Mouse (Mus musculus): Measurements from ENCODE around the gene Olfm1. TPM values are rescaled to one million over a fixed set of nuclear protein-coding genes. Genes with fewer than 3 reads are reported as not detected.

Olfm1 gene
- polyA plus RNA-seq, 1 experiment from 2014 or later = 17.0 TPM

GRCm38 (mm10) chr2:28272218-28272965 lies 79.6 kb downstream of the Olfm1 start:
- 73% methylated on average over 11 of the region's 11 CpGs for WGBS
- H3K36me3 ChIP-seq = no peaks in the 10 kb centered on the region
- no peaks in the 10 kb centered on the region for H3K9me3 ChIP-seq
- H3K4me2 ChIP-seq = no peak overlapping the region
- no peak overlapping the region for H3K4me3 ChIP-seq
- H3K27me3 ChIP-seq = no peaks in the 10 kb centered on the region
- ATAC-seq (ENCODE audit: insufficient number of reproducible peaks, insufficient read depth, low FRiP score, low TSS enrichment, low read depth) = no peak
- H3K27ac ChIP-seq = no peak overlapping the region
- H3K9ac ChIP-seq = no peak overlapping the region
- H3K4me1 ChIP-seq = peaks cover 9% of the 10 kb centered on the region

- WGBS = 82% methylated on average over 5 of the region's 5 CpGs
- no peaks in the 10 kb centered on the region for H3K27me3 ChIP-seq
- H3K9me3 ChIP-seq = no peaks in the 10 kb centered on the region
- H3K27ac ChIP-seq = no peak overlapping the region
- no peak overlapping the region for H3K9ac ChIP-seq
- H3K4me2 ChIP-seq = no peak overlapping the region
- H3K4me1 ChIP-seq = peaks cover 20% of the 10 kb centered on the region
- H3K36me3 ChIP-seq = no peaks in the 10 kb centered on the region
- no peak for ATAC-seq (ENCODE audit: insufficient number of reproducible peaks, insufficient read depth, low FRiP score, low TSS enrichment, low read depth)
- H3K4me3 ChIP-seq = no peak overlapping the region
Observed at GRCm38 (mm10) chr2:28274006-28274405, 81.2 kb downstream of the Olfm1 start.

- 60% methylated on average over 3 of the region's 3 CpGs for WGBS
- H3K4me2 ChIP-seq = no peak overlapping the region
- H3K4me3 ChIP-seq = no peak overlapping the region
- ATAC-seq (ENCODE audit: insufficient number of reproducible peaks, insufficient read depth, low FRiP score, low TSS enrichment, low read depth) = no peak
- no peaks in the 10 kb centered on the region for H3K36me3 ChIP-seq
- H3K9ac ChIP-seq = no peak overlapping the region
- H3K27me3 ChIP-seq = no peaks in the 10 kb centered on the region
- H3K4me1 ChIP-seq = peaks cover 26% of the 10 kb centered on the region
- H3K9me3 ChIP-seq = no peaks in the 10 kb centered on the region
- H3K27ac ChIP-seq = no peak overlapping the region
Observed at GRCm38 (mm10) chr2:28275345-28275744, 82.6 kb downstream of the Olfm1 start.

- Histone ChIP-seq H3K9me3 (no peaks in the 10 kb centered on the region), H3K27me3 (no peaks in the 10 kb centered on the region), H3K4me1 (peaks cover 18% of the 10 kb centered on the region), H3K4me3 (no peak overlapping the region), H3K9ac (no peak overlapping the region), H3K27ac (no peak overlapping the region), H3K36me3 (no peaks in the 10 kb centered on the region), H3K4me2 (no peak overlapping the region)
- ATAC-seq (ENCODE audit: insufficient number of reproducible peaks, insufficient read depth, low FRiP score, low TSS enrichment, low read depth) = 0 out of 2 replicates have a peak, but pooled peaks have one; percentile 49
- WGBS = 9% methylated on average over 7 of the region's 7 CpGs
Observed at GRCm38 (mm10) chr2:28278150-28278549, 85.4 kb downstream of the Olfm1 start.

- Histone ChIP-seq H3K4me1 (peaks cover 18% of the 10 kb centered on the region), H3K9me3 (no peaks in the 10 kb centered on the region), H3K27me3 (no peaks in the 10 kb centered on the region), H3K4me3 (no peak overlapping the region), H3K27ac (0 out of 2 replicates have a peak overlapping the region, but pooled peaks have one; percentile 3), H3K9ac (no peak overlapping the region), H3K36me3 (no peaks in the 10 kb centered on the region), H3K4me2 (no peak overlapping the region)
- no peak for ATAC-seq (ENCODE audit: insufficient number of reproducible peaks, insufficient read depth, low FRiP score, low TSS enrichment, low read depth)
- WGBS = 51% methylated on average over 10 of the region's 10 CpGs
Observed at GRCm38 (mm10) chr2:28278853-28279252, 86.1 kb downstream of the Olfm1 start.

Other genes starting within 250 kb of the Olfm1 start
- 0.85 TPM in 1 of 2 replicates, not detected in the other for gene Fcnb, start 108.1 kb upstream of the Olfm1 start, polyA plus RNA-seq (2015; fragmentation: Nextera tagmentation; extraction: Ambion mirVana)